Mouse (Mus musculus): Measurements from ENCODE around the gene Tbc1d5. TPM values are rescaled to one million over a fixed set of nuclear protein-coding genes. Genes with fewer than 3 reads are reported as not detected.
"Not testable (repeated sequence)": the region's sequence is repeated elsewhere in the genome, so short reads cannot be mapped to it uniquely, and the experiment has no call there.

The Tbc1d5 gene
- total RNA-seq, 4 experiments from 2014 or later = 17.5 to 20.4 (median 18.5) TPM

- DNase-seq (ENCODE audit: low spot score) = no peak
These were observed 427.2 kb downstream of the Tbc1d5 start for GRCm38 (mm10) chr17:50751911-50752310.

DNA sequence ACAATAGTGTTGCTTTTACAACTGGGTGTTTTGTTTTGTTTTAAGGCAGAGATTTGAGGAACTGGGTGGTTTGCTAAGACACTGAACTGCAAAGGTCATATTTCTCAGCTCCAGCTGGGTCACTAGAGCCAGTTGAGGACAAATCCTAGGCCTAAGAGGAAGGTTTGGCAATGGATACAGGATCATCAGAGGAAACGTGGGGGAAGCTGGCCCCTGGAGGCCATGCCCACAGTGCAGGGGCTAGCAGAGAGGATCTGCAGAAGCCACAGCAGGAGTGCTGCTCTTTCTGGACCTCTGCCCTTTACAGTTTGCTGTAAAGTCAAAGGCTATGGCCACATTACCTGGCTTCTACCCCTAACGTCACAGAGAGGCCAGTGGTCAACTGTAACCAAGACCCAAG, 428.3 kb downstream of the Tbc1d5 start:
- no peak for DNase-seq (ENCODE audit: low spot score)

GRCm38 (mm10) chr17:50741386-50741785, 437.8 kb downstream of the Tbc1d5 start:
- DNase-seq (ENCODE audit: low spot score) = no peak

- no peak for DNase-seq (ENCODE audit: low spot score)
These were observed 438.3 kb downstream of the Tbc1d5 start for GRCm38 (mm10) chr17:50740804-50741203.

DNA sequence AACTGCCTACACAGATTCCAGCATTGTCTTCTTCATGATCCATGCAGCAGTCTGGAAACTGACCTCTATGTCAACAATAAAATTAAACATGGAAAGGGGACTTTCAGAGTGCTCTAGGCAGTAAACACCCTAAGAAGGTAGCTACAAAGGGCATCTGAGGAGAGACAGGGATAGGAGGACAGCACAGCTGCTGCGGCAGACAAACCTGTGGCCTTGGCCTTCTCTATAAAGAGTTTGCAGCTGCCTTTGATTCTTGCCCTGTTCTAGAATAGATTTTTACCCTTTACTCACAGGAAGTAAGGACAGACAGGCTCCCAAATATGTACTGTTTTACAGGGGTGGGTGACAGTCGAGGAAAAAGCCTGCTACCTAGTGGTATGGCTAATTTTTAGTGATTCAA, 440.7 kb downstream of the Tbc1d5 start:
- DNase-seq (ENCODE audit: low spot score) = no peak

DNA sequence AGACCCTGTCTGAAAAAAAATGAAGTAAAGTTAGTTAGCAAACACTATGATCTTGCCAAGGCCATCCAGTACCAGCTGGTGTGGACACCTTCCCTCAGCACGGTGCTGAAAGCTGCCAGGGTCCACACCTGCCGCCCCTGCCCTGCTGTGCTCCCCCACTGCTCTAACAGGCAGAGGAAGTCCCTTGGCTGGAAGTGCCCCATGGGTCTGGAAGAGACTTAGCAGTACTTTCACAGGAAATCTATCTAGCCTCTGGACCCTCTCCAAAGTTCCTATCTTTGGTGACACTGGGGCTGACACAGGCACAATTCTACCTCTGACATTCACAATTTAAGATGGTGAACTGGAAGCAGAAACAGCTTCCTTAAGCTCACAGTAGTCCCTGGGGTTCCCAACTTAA, 442.1 kb downstream of the Tbc1d5 start:
- DNase-seq (ENCODE audit: low spot score) = peak; percentile 28

DNA sequence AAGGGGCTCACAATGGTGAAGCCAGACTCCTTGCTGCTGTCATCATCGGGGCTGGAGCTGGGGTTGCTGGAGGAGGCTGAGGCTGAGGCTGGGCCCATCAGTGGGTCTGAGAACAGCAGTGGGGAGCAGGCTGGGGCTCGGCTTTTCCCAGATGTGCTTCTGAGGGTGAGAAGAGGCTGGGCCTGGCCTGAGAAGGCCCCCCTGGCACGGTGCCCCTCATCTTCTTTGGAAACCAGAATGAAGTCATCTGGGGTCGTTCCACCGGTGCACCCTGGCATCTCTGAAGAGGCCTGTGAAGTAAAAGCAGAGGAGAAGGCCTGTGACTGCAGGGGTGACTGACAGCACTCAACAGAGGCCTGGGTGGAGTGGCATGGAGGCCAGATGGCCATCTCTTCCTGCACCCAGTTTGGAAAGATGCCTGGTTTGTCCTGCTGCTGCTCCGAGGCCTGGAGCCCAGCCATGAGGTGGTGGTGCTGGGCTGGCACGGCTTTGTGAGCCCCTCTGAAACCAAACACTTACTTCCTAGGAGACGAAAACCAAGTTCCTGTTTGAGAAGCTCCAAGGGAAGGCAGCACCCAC, 443.1 kb downstream of the Tbc1d5 start:
- peak; percentile 28 for DNase-seq (ENCODE audit: low spot score)

- peak; percentile 65 for DNase-seq (ENCODE audit: low spot score)
These were observed 443.7 kb downstream of the Tbc1d5 start for GRCm38 (mm10) chr17:50735382-50735954.

DNA sequence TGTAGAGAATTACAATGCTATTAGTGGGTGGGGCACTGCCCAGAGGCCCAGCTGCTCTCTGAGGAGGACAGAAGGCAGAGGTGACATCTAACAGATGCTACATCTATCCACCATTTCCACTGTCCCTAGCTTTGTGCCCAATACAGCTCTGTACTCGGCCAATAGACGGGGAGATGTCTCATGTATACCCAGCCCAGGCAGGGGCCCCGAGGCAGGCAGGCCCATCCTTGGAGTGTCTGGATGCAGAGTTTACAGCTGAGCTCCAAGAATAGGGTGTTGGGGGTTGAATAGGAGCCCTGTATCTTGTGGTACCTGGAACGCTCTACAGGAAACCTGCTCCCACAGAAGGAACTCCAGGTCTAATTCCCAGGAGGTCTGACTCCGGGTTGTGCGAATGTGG, 444.4 kb downstream of the Tbc1d5 start:
- DNase-seq (ENCODE audit: low spot score) = no peak

DNA sequence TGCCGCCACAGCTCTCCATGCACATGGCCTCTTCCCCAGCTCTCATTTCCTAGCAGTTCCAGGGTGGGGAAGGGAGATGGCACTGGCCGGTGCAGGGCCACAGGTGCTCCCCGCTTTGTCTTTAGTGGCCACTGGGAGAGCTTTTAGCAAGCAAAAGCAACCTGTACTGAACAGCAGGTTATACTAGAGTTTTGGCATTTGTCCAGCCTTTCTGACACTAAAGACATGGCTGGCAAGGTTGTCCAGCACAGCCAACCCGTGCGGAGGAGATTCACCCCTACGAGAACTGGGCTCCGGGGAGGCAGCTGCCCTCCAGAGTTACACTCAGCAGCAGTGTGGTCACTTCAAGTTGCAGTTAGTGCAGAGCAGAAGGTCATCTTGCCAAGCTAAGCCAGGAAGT, 445.8 kb downstream of the Tbc1d5 start:
- no peak for DNase-seq (ENCODE audit: low spot score)

- DNase-seq (ENCODE audit: low spot score) = no peak
These were observed 447.3 kb downstream of the Tbc1d5 start for GRCm38 (mm10) chr17:50731876-50732275.

DNA sequence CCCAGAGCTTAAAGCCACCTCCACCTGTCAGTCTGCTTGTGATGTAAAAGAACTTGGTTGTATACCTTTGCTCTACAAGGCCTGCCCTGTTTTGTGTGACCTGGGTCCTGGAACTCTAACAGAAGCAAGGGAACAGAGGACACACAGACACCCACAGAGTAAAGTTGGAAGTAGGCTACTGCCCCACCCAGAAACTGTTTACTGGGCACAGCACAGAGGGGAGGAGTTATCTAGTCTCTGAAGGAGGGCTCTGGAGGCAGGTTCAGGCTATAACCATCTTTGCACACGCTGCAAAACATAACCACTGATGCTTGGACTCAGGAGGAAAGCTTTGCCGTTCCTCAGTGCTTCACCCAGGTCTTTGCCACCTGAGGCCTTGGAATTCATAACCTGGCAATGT, 448.3 kb downstream of the Tbc1d5 start:
- no peak for DNase-seq (ENCODE audit: low spot score)

GRCm38 (mm10) chr17:50729577-50729976, 449.6 kb downstream of the Tbc1d5 start:
- DNase-seq (ENCODE audit: low spot score) = no peak

DNA sequence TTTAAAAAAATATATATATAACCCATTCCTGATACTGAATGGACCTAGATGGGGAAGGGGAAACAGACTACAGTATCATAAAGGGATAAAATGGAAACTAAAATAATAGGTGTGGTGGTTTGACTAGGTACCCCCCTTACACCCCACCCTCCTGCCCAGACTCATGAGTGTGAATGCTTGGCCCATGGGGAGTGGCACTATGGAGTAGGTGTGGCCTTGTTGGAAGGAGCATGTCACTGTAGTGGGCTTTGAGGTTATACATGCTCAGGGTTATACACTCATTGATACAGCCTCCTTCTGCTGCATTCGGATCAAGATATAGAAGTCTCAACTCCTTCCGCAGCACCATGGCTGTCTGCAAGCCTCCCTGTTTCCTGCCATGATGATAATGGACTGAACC, 450.1 kb downstream of the Tbc1d5 start:
- DNase-seq (ENCODE audit: low spot score) = no peak

DNA sequence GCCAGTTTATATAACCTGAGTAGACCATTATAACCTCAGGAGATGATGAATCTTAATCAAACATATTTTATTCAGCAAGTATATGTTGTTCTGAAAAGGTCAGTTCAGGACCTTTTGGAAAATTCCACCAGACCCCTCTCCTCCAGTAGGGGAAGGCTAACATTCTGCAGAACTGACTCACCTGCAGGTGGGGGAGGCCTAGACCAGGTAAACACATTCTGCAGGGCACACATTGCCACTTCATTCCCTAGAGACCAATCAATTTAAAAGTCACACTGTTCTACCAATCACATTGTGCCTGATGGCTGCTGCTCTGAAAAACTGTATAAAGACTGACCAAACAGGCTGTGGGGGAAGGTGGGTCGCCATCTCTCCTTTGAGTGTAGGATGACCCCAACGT, 452.9 kb downstream of the Tbc1d5 start:
- no peak for DNase-seq (ENCODE audit: low spot score)

- no peak for DNase-seq (ENCODE audit: low spot score)
These were observed 454.8 kb downstream of the Tbc1d5 start for GRCm38 (mm10) chr17:50724376-50724775.

GRCm38 (mm10) chr17:50717586-50717985, 461.6 kb downstream of the Tbc1d5 start:
- no peak for DNase-seq (ENCODE audit: low spot score)

- DNase-seq (ENCODE audit: low spot score) = no peak
These were observed 468.5 kb downstream of the Tbc1d5 start for GRCm38 (mm10) chr17:50710497-50711222.

- not testable (repeated sequence) for DNase-seq (ENCODE audit: low spot score)
These were observed 480.7 kb downstream of the Tbc1d5 start for GRCm38 (mm10) chr17:50698410-50698809.

DNA sequence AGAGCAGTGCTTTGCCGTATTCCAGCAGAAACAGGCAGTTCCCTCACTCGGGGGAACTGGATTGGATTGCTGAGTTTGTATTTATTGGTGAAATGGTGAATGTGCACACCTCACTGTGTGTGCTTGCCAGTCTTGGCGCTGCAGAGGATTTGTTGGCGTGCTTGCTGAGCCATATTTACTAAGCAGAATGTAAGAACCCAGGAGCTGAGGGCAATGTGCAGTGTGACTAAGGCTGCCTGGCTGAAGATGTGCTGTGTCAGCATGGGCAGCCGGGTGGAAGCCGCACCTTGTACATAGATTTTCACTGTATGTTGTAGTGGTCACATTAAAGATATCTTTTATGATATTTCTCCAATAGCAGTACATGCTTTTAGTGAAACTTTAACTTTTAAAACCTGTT, 491.0 kb downstream of the Tbc1d5 start:
- DNase-seq (ENCODE audit: low spot score) = no peak

DNA sequence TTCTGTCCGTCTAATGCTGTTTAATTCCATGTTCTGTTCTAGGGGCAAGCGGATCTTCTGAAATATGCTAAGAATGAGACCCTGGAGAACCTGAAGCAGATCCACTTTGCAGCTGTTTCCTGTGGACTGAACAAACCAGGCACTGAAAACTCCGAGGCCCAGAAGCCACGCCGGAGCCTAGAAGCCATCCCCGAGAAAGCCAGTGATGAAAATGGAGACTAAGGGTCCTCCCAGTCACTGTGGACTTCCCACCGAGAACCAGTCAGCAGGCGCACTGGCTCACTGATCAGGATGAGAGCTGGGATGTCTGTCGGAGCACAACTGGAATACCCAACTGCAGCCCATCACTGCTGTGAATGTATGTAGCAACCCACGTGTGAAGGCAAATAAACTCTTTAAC, 491.5 kb downstream of the Tbc1d5 start:
- no peak for DNase-seq (ENCODE audit: low spot score)

DNA sequence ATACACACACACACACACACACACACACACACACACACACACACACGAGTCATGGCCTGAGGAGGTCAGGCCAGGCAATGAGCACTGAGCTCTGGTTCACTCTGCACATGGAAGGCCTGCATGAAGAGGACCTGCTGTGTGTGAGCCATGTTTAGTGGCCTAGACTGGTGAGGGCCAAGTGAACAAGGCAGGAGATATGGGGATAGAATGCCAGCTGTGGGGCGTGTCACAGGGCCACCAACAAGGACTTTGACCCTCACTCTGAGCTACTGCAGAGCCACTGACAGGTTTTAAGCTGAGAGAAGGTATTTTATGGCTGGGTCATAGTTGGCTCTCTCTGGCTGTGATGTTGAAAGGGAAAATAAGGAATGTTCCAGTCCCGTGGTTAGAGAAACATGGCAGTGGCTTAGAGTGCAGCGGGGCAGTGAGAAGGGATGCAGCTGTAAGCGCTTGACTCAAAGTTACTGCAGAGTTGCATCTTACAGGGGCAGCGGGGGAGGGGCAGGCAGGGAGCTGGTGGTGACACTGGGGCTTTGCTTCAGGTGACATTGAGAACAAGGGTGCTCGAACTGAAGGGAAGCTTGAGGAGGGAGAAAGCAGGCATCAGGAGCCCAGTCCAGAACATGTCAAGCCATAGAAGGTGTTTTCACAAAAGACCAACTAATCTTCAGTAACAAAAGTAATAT, 494.0 kb downstream of the Tbc1d5 start:
- no peak for DNase-seq (ENCODE audit: low spot score)
